Mouse (Mus musculus): ENCODE measurements around the gene Ppfibp1. TPM values are rescaled to one million over a fixed set of nuclear protein-coding genes. Genes with fewer than 3 reads are reported as not detected.

Ppfibp1 gene
- polyA plus RNA-seq, 1 experiment from 2014 or later, result 30.5 TPM

DNA sequence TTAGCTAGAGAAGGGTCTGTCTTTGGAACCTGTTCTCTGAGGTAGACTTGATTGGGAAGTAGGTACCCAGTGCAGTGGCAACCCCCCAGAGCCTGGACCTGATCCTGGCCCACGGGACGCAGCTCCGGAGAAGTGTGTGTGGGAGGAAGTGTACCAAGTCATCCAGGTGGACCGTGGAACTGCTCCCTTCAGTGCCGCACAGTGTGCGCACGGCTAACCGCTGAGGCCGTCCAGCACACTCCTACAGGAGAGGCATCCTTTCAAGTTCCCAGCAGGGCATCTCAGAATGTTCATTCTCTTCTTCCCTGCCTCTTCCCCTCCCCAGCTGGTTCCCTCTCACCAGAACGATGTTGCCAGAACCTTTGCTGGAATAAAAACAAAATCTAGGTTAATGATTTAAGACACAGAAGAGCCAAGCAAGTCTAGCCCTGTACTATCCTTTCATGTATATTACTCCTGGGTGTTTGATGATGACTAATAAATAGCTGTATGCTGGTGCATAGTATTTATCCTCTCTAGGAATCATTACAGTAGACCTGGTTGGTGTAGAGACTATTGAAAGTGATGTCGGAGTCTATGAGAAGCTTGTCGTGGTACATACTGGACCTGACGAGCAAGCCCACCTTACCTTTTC lies 77.0 kb downstream of the Ppfibp1 start:
- Histone ChIP-seq H3K36me3 (ENCODE audit: control insufficient read depth, insufficient read depth, low read length) (no peaks in the 10 kb centered on the region), H3K9ac (ENCODE audit: low read length) (no peak overlapping the region), H3K4me3 (ENCODE audit: low read depth, low read length) (no peak overlapping the region), H3K27ac (ENCODE audit: low read depth, low read length) (no peak overlapping the region), H3K9me3 (ENCODE audit: control insufficient read depth, low read length) (no peaks in the 10 kb centered on the region), H3K4me1 (ENCODE audit: control insufficient read depth, insufficient read depth, low read length) (no peaks in the 10 kb centered on the region), H3K27me3 (ENCODE audit: control insufficient read depth, insufficient read depth, low read length) (no peaks in the 10 kb centered on the region), H3K4me2 (ENCODE audit: low read depth) (no peak overlapping the region)
- ATAC-seq (ENCODE audit: insufficient read depth, low FRiP score, low TSS enrichment) (no peak), DNase-seq (ENCODE audit: low spot score) (no peak)
- WGBS, result 75% methylated on average over 13 of the region's 13 CpGs

GRCm38 (mm10) chr6:146966446-146967019 lies 78.2 kb downstream of the Ppfibp1 start:
- Histone ChIP-seq H3K27me3 (ENCODE audit: control insufficient read depth, insufficient read depth, low read length) (no peaks in the 10 kb centered on the region), H3K9ac (ENCODE audit: low read length) (no peak overlapping the region), H3K4me2 (ENCODE audit: low read depth) (no peak overlapping the region), H3K27ac (ENCODE audit: low read depth, low read length) (no peak overlapping the region), H3K36me3 (ENCODE audit: control insufficient read depth, insufficient read depth, low read length) (no peaks in the 10 kb centered on the region), H3K4me3 (ENCODE audit: low read depth, low read length) (no peak overlapping the region), H3K4me1 (ENCODE audit: control insufficient read depth, insufficient read depth, low read length) (no peaks in the 10 kb centered on the region), H3K9me3 (ENCODE audit: control insufficient read depth, low read length) (no peaks in the 10 kb centered on the region)
- ATAC-seq (ENCODE audit: insufficient read depth, low FRiP score, low TSS enrichment), result no peak
- WGBS, result 76% methylated on average over 12 of the region's 12 CpGs
- DNase-seq (ENCODE audit: low spot score), result no peak

GRCm38 (mm10) chr6:146967836-146968235 lies 79.5 kb downstream of the Ppfibp1 start:
- WGBS, result 78% methylated on average over 6 of the region's 6 CpGs
- ATAC-seq (ENCODE audit: insufficient read depth, low FRiP score, low TSS enrichment), result no peak
- H3K27me3 ChIP-seq (ENCODE audit: control insufficient read depth, insufficient read depth, low read length), result no peaks in the 10 kb centered on the region

DNA sequence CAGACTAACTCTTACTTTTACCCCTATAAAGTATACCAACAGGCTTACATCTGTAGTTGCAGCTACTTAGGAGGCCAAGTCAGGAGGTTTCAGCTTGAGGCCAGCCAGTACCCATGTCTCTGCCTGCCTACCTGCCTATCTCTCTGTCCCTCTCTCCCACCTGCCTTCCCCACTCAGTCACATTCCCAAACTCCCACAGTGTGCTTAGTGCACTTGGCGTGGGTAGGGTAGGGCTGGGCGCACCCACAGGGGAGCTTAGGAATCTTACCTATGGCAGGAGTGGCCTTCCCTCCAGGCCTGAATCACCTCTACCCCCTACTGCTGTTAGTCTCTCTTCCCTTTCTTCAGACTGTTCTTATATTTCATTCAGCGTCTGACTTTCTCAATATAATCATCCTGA lies 82.5 kb downstream of the Ppfibp1 start:
- Histone ChIP-seq H3K4me1 (ENCODE audit: control insufficient read depth, insufficient read depth, low read length) (no peaks in the 10 kb centered on the region), H3K36me3 (ENCODE audit: control insufficient read depth, insufficient read depth, low read length) (no peaks in the 10 kb centered on the region), H3K4me2 (ENCODE audit: low read depth) (no peak overlapping the region), H3K9ac (ENCODE audit: low read length) (no peak overlapping the region), H3K27me3 (ENCODE audit: control insufficient read depth, insufficient read depth, low read length) (no peaks in the 10 kb centered on the region), H3K9me3 (ENCODE audit: control insufficient read depth, low read length) (no peaks in the 10 kb centered on the region), H3K27ac (ENCODE audit: low read depth, low read length) (no peak overlapping the region), H3K4me3 (ENCODE audit: low read depth, low read length) (no peak overlapping the region)
- WGBS, result 59% methylated on average over 3 of the region's 3 CpGs
- DNase-seq (ENCODE audit: low spot score), result no peak
- no peak for ATAC-seq (ENCODE audit: insufficient read depth, low FRiP score, low TSS enrichment)

More at GRCm38 (mm10) chr6:146967836-146968235, 79.5 kb downstream of the Ppfibp1 start:
- no peaks in the 10 kb centered on the region for H3K9me3 ChIP-seq (ENCODE audit: control insufficient read depth, low read length)
- no peak overlapping the region for H3K27ac ChIP-seq (ENCODE audit: low read depth, low read length)
- H3K4me1 ChIP-seq (ENCODE audit: control insufficient read depth, insufficient read depth, low read length), result no peaks in the 10 kb centered on the region
- H3K9ac ChIP-seq (ENCODE audit: low read length), result no peak overlapping the region
- H3K36me3 ChIP-seq (ENCODE audit: control insufficient read depth, insufficient read depth, low read length), result no peaks in the 10 kb centered on the region
- H3K4me3 ChIP-seq (ENCODE audit: low read depth, low read length), result no peak overlapping the region
- no peak overlapping the region for H3K4me2 ChIP-seq (ENCODE audit: low read depth)
- DNase-seq (ENCODE audit: low spot score), result no peak

GRCm38 (mm10) chr6:146971366-146971765 lies 83.1 kb downstream of the Ppfibp1 start:
- no peaks in the 10 kb centered on the region for H3K27me3 ChIP-seq (ENCODE audit: control insufficient read depth, insufficient read depth, low read length)
- H3K4me2 ChIP-seq (ENCODE audit: low read depth), result no peak overlapping the region
- H3K9ac ChIP-seq (ENCODE audit: low read length), result no peak overlapping the region
- H3K4me3 ChIP-seq (ENCODE audit: low read depth, low read length), result no peak overlapping the region
- H3K4me1 ChIP-seq (ENCODE audit: control insufficient read depth, insufficient read depth, low read length), result no peaks in the 10 kb centered on the region
- no peak overlapping the region for H3K27ac ChIP-seq (ENCODE audit: low read depth, low read length)
- H3K9me3 ChIP-seq (ENCODE audit: control insufficient read depth, low read length), result no peaks in the 10 kb centered on the region
- ATAC-seq (ENCODE audit: insufficient read depth, low FRiP score, low TSS enrichment), result no peak
- no peak for DNase-seq (ENCODE audit: low spot score)
- no peaks in the 10 kb centered on the region for H3K36me3 ChIP-seq (ENCODE audit: control insufficient read depth, insufficient read depth, low read length)
- WGBS, result 77% methylated on average over 3 of the region's 3 CpGs

GRCm38 (mm10) chr6:146972009-146972408 lies 83.7 kb downstream of the Ppfibp1 start:
- 77% methylated on average over 6 of the region's 6 CpGs for WGBS
- ATAC-seq (ENCODE audit: insufficient read depth, low FRiP score, low TSS enrichment), result no peak

GRCm38 (mm10) chr6:146972740-146973139 lies 84.5 kb downstream of the Ppfibp1 start:
- Histone ChIP-seq H3K9me3 (ENCODE audit: control insufficient read depth, low read length) (no peaks in the 10 kb centered on the region), H3K4me3 (ENCODE audit: low read depth, low read length) (no peak overlapping the region), H3K27ac (ENCODE audit: low read depth, low read length) (no peak overlapping the region), H3K27me3 (ENCODE audit: control insufficient read depth, insufficient read depth, low read length) (no peaks in the 10 kb centered on the region), H3K9ac (ENCODE audit: low read length) (no peak overlapping the region), H3K4me1 (ENCODE audit: control insufficient read depth, insufficient read depth, low read length) (no peaks in the 10 kb centered on the region), H3K4me2 (ENCODE audit: low read depth) (no peak overlapping the region), H3K36me3 (ENCODE audit: control insufficient read depth, insufficient read depth, low read length) (no peaks in the 10 kb centered on the region)
- 69% methylated on average over 1 of the region's 1 CpGs for WGBS
- DNase-seq (ENCODE audit: low spot score) (no peak), ATAC-seq (ENCODE audit: insufficient read depth, low FRiP score, low TSS enrichment) (no peak)

More at GRCm38 (mm10) chr6:146972009-146972408, 83.7 kb downstream of the Ppfibp1 start:
- H3K4me2 ChIP-seq (ENCODE audit: low read depth), result no peak overlapping the region
- no peak overlapping the region for H3K9ac ChIP-seq (ENCODE audit: low read length)
- no peak overlapping the region for H3K4me3 ChIP-seq (ENCODE audit: low read depth, low read length)
- no peak for DNase-seq (ENCODE audit: low spot score)
- H3K27ac ChIP-seq (ENCODE audit: low read depth, low read length), result no peak overlapping the region
- no peaks in the 10 kb centered on the region for H3K36me3 ChIP-seq (ENCODE audit: control insufficient read depth, insufficient read depth, low read length)
- no peaks in the 10 kb centered on the region for H3K9me3 ChIP-seq (ENCODE audit: control insufficient read depth, low read length)
- H3K4me1 ChIP-seq (ENCODE audit: control insufficient read depth, insufficient read depth, low read length), result no peaks in the 10 kb centered on the region
- H3K27me3 ChIP-seq (ENCODE audit: control insufficient read depth, insufficient read depth, low read length), result no peaks in the 10 kb centered on the region

DNA sequence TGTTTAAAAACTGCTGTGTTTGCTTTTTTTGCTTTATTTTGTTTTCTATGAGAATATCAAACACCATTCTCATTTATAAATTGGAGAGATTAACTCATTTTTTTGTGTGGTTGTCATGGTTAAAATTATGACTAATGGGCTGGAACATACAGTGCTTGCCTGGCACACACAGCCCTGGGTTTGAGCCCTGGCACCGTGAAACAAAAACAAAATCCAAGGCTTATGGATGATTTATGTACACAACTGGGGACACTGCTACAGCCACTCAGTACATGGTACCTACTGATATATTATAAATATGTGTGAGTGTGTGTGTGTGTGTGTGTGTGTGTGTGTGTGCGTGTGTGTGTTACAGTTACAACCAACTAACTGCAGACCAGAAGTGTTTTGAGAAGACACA lies 85.1 kb downstream of the Ppfibp1 start:
- H3K9me3 ChIP-seq (ENCODE audit: control insufficient read depth, low read length), result no peaks in the 10 kb centered on the region
- H3K4me3 ChIP-seq (ENCODE audit: low read depth, low read length), result no peak overlapping the region
- DNase-seq (ENCODE audit: low spot score) (no peak), ATAC-seq (ENCODE audit: insufficient read depth, low FRiP score, low TSS enrichment) (no peak)
- H3K9ac ChIP-seq (ENCODE audit: low read length), result no peak overlapping the region
- H3K4me2 ChIP-seq (ENCODE audit: low read depth), result no peak overlapping the region
- no peaks in the 10 kb centered on the region for H3K27me3 ChIP-seq (ENCODE audit: control insufficient read depth, insufficient read depth, low read length)
- 55% methylated on average over 2 of the region's 2 CpGs for WGBS
- no peak overlapping the region for H3K27ac ChIP-seq (ENCODE audit: low read depth, low read length)
- no peaks in the 10 kb centered on the region for H3K36me3 ChIP-seq (ENCODE audit: control insufficient read depth, insufficient read depth, low read length)
- H3K4me1 ChIP-seq (ENCODE audit: control insufficient read depth, insufficient read depth, low read length), result no peaks in the 10 kb centered on the region

- Histone ChIP-seq H3K36me3 (ENCODE audit: control insufficient read depth, insufficient read depth, low read length) (no peaks in the 10 kb centered on the region), H3K27me3 (ENCODE audit: control insufficient read depth, insufficient read depth, low read length) (no peaks in the 10 kb centered on the region), H3K4me1 (ENCODE audit: control insufficient read depth, insufficient read depth, low read length) (no peaks in the 10 kb centered on the region), H3K27ac (ENCODE audit: low read depth, low read length) (no peak overlapping the region), H3K4me2 (ENCODE audit: low read depth) (no peak overlapping the region), H3K9me3 (ENCODE audit: control insufficient read depth, low read length) (no peaks in the 10 kb centered on the region), H3K9ac (ENCODE audit: low read length) (no peak overlapping the region), H3K4me3 (ENCODE audit: low read depth, low read length) (no peak overlapping the region)
- no peak for DNase-seq (ENCODE audit: low spot score)
- no peak for ATAC-seq (ENCODE audit: insufficient read depth, low FRiP score, low TSS enrichment)
Observed at GRCm38 (mm10) chr6:146973830-146974229, 85.5 kb downstream of the Ppfibp1 start.

All from neural tube, embryonic 11.5 days (tissue).